Mouse (Mus musculus): ENCODE results near the gene Olfr794. TPM values are rescaled to one million over a fixed set of nuclear protein-coding genes. Genes with fewer than 3 reads are reported as not detected.

Gene Olfr794
- polyA plus RNA-seq (2015; fragmentation: Nextera tagmentation; extraction: Ambion mirVana) = not detected in 2 replicates

GRCm38 (mm10) chr10:129567355-129567754 is at the start of gene Olfr794:
Olfr794 (plus strand) TSS chr10:129567655.
- Histone ChIP-seq H3K4me2 (ENCODE audit: low read depth, low read length) (no peak within 1 kb of the TSS), H3K9ac (ENCODE audit: low read depth, low read length) (no peak within 1 kb of the TSS), H3K36me3 (ENCODE audit: control insufficient read depth, insufficient read depth) (no peaks in the 10 kb centered on the region), H3K27ac (ENCODE audit: low read length) (no peak within 1 kb of the TSS), H3K4me3 (ENCODE audit: low read depth, low read length) (no peak within 1 kb of the TSS), H3K27me3 (ENCODE audit: control insufficient read depth, insufficient read depth, low read depth, low read length) (no peaks in the 10 kb centered on the region), H3K9me3 (replicated peaks; ENCODE audit: control insufficient read depth, low read length) (no peaks in the 10 kb centered on the region), H3K4me1 (ENCODE audit: control insufficient read depth, low read depth, low read length) (no peaks in the 10 kb centered on the region)
- no peak for ATAC-seq (ENCODE audit: low read depth)
- 41% methylated on average over 2 of the region's 2 CpGs for WGBS (ENCODE audit: insufficient replicate concordance)

- H3K9me3 ChIP-seq (replicated peaks; ENCODE audit: control insufficient read depth, low read length) = no peaks in the 10 kb centered on the region; the same call in 1 of the 2 replicates
- no peak within 1 kb of the TSS for H3K4me3 ChIP-seq (ENCODE audit: low read depth, low read length)
- H3K27ac ChIP-seq (ENCODE audit: low read length) = no peak within 1 kb of the TSS
- H3K27me3 ChIP-seq (ENCODE audit: control insufficient read depth, insufficient read depth, low read depth, low read length) = no peaks in the 10 kb centered on the region
- no peaks in the 10 kb centered on the region for H3K36me3 ChIP-seq (ENCODE audit: control insufficient read depth, insufficient read depth)
- H3K9ac ChIP-seq (ENCODE audit: low read depth, low read length) = no peak within 1 kb of the TSS
- 41% methylated on average over 3 of the region's 3 CpGs for WGBS (ENCODE audit: insufficient replicate concordance)
- no peak within 1 kb of the TSS for H3K4me2 ChIP-seq (ENCODE audit: low read depth, low read length)
- ATAC-seq (ENCODE audit: low read depth) = no peak
- no peaks in the 10 kb centered on the region for H3K4me1 ChIP-seq (ENCODE audit: control insufficient read depth, low read depth, low read length)
These were observed 46.0 kb upstream of the Olfr794 start, which contains the start of gene Olfr791 for GRCm38 (mm10) chr10:129521492-129521891. Olfr791 (plus strand) TSS chr10:129521792.

- no peak within 1 kb of the TSS for H3K4me2 ChIP-seq (ENCODE audit: low read depth, low read length)
- no peaks in the 10 kb centered on the region for H3K27me3 ChIP-seq (ENCODE audit: control insufficient read depth, insufficient read depth, low read depth, low read length)
- no peak for ATAC-seq (ENCODE audit: low read depth)
- H3K4me3 ChIP-seq (ENCODE audit: low read depth, low read length) = no peak within 1 kb of the TSS
- no peaks in the 10 kb centered on the region for H3K36me3 ChIP-seq (ENCODE audit: control insufficient read depth, insufficient read depth)
- no peaks in the 10 kb centered on the region for H3K4me1 ChIP-seq (ENCODE audit: control insufficient read depth, low read depth, low read length)
- no peaks in the 10 kb centered on the region for H3K9me3 ChIP-seq (replicated peaks; ENCODE audit: control insufficient read depth, low read length)
- 65% methylated on average over 1 of the region's 1 CpGs for WGBS (ENCODE audit: insufficient replicate concordance)
- no peak within 1 kb of the TSS for H3K27ac ChIP-seq (ENCODE audit: low read length)
- H3K9ac ChIP-seq (ENCODE audit: low read depth, low read length) = no peak within 1 kb of the TSS
These were observed 28.6 kb upstream of the Olfr794 start, which contains the start of gene Olfr792 for GRCm38 (mm10) chr10:129538862-129539261. Olfr792 (plus strand) TSS chr10:129539162.

DNA sequence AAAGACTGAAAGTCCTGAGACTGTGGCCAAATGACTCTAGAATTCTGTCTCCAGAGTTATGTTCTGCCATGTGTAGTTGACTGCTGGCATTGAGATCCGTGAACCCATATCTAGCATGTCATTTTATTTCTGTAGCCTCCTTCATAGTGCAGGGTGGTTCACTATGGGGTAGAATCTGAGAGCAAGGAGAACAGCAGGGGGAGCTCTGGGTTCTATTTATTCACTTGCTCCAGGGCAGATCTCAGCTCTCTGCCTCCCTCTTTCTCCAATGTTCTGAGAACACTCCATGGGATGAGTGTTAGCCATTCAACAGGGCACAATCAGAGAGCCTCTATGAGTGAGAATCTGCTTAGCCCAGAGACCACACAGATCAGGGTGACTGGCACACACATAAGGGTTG is 18.1 kb upstream of the Olfr794 start:
- Histone ChIP-seq H3K4me2 (ENCODE audit: low read depth, low read length) (no peak overlapping the region), H3K27me3 (ENCODE audit: control insufficient read depth, insufficient read depth, low read depth, low read length) (no peaks in the 10 kb centered on the region), H3K4me3 (ENCODE audit: low read depth, low read length) (no peak overlapping the region), H3K4me1 (ENCODE audit: control insufficient read depth, low read depth, low read length) (no peaks in the 10 kb centered on the region), H3K9me3 (replicated peaks; ENCODE audit: control insufficient read depth, low read length) (peaks cover under 1% of the 10 kb centered on the region; the same call in 1 of the 2 replicates), H3K9ac (ENCODE audit: low read depth, low read length) (no peak overlapping the region), H3K27ac (ENCODE audit: low read length) (no peak overlapping the region), H3K36me3 (ENCODE audit: control insufficient read depth, insufficient read depth) (no peaks in the 10 kb centered on the region)
- no peak for ATAC-seq (ENCODE audit: low read depth)
- WGBS (ENCODE audit: insufficient replicate concordance) = 52% methylated on average over 1 of the region's 1 CpGs

DNA sequence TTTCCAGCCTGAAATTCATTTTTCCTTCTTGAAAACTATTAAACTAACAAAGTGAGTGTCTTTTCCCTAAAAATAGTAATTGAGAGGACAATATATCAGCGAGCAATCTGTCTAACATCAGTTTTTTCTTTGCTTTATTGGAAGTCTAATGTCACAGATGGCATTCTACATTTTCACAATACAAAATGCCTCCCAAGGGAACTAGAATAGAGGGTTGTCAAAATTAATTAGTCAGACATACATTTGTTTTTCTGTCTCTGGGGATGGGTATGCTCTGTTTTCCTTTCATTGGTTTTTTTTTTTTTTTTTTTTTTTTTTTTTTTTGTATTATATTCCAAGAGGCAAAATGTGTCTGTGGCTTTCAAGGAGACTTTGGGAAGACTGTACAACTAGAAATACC is 9.6 kb downstream of the Olfr794 start:
- no peaks in the 10 kb centered on the region for H3K4me1 ChIP-seq (ENCODE audit: control insufficient read depth, low read depth, low read length)
- H3K4me3 ChIP-seq (ENCODE audit: low read depth, low read length) = no peak overlapping the region
- no peaks in the 10 kb centered on the region for H3K36me3 ChIP-seq (ENCODE audit: control insufficient read depth, insufficient read depth)
- H3K4me2 ChIP-seq (ENCODE audit: low read depth, low read length) = no peak overlapping the region
- H3K27ac ChIP-seq (ENCODE audit: low read length) = no peak overlapping the region
- ATAC-seq (ENCODE audit: low read depth) = no peak
- 29% methylated on average over 1 of the region's 1 CpGs for WGBS (ENCODE audit: insufficient replicate concordance)
- H3K27me3 ChIP-seq (ENCODE audit: control insufficient read depth, insufficient read depth, low read depth, low read length) = no peaks in the 10 kb centered on the region
- H3K9ac ChIP-seq (ENCODE audit: low read depth, low read length) = no peak overlapping the region
- H3K9me3 ChIP-seq (replicated peaks; ENCODE audit: control insufficient read depth, low read length) = no peaks in the 10 kb centered on the region

GRCm38 (mm10) chr10:129612470-129612869 is 45.0 kb downstream of the Olfr794 start, which contains the start of gene Olfr796:
Olfr796 (minus strand) TSS chr10:129612570.
- Histone ChIP-seq H3K9me3 (replicated peaks; ENCODE audit: control insufficient read depth, low read length) (no peaks in the 10 kb centered on the region), H3K4me2 (ENCODE audit: low read depth, low read length) (no peak within 1 kb of the TSS), H3K4me3 (ENCODE audit: low read depth, low read length) (no peak within 1 kb of the TSS), H3K4me1 (ENCODE audit: control insufficient read depth, low read depth, low read length) (no peaks in the 10 kb centered on the region), H3K27me3 (ENCODE audit: control insufficient read depth, insufficient read depth, low read depth, low read length) (no peaks in the 10 kb centered on the region), H3K36me3 (ENCODE audit: control insufficient read depth, insufficient read depth) (no peaks in the 10 kb centered on the region), H3K9ac (ENCODE audit: low read depth, low read length) (no peak within 1 kb of the TSS), H3K27ac (ENCODE audit: low read length) (no peak within 1 kb of the TSS)
- no peak for ATAC-seq (ENCODE audit: low read depth)
- 77% methylated on average over 1 of the region's 1 CpGs for WGBS (ENCODE audit: insufficient replicate concordance)

DNA sequence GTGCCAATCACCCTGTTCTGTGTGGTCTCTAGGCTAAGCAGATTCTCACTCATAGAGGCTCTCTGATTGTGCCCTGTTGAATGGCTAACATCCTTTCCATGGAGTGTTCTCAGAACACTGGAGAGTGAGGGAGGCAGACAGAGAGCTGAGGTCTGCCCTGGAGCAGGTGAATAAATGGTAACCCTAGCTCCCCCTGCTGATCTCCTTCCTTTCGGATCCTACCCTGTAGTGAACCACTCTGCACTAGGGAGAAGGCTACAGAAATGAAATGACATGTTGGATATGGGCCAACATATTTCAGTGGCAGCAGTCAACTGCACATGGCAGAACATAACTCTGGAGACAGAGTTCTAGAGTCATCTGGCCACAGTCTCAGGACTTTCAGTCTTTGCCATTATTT is 54.3 kb downstream of the Olfr794 start:
- 15% methylated on average over 1 of the region's 1 CpGs for WGBS (ENCODE audit: insufficient replicate concordance)
- H3K27ac ChIP-seq (ENCODE audit: low read length) = no peak overlapping the region
- no peaks in the 10 kb centered on the region for H3K4me1 ChIP-seq (ENCODE audit: control insufficient read depth, low read depth, low read length)
- H3K9me3 ChIP-seq (replicated peaks; ENCODE audit: control insufficient read depth, low read length) = no peaks in the 10 kb centered on the region
- H3K4me2 ChIP-seq (ENCODE audit: low read depth, low read length) = no peak overlapping the region
- H3K36me3 ChIP-seq (ENCODE audit: control insufficient read depth, insufficient read depth) = no peaks in the 10 kb centered on the region
- ATAC-seq (ENCODE audit: low read depth) = no peak
- no peak overlapping the region for H3K4me3 ChIP-seq (ENCODE audit: low read depth, low read length)
- no peak overlapping the region for H3K9ac ChIP-seq (ENCODE audit: low read depth, low read length)
- H3K27me3 ChIP-seq (ENCODE audit: control insufficient read depth, insufficient read depth, low read depth, low read length) = no peaks in the 10 kb centered on the region

Small RNA genes lying within 50 kb of the gene (microRNA-seq; reads per million reads assigned to microRNA genes)
- gene Gm23252 = not detected

Other genes starting within 250 kb of the Olfr794 start
- not detected in 2 replicates for gene Olfr780, start 249.5 kb upstream of the Olfr794 start, polyA plus RNA-seq (2015; fragmentation: Nextera tagmentation; extraction: Ambion mirVana)
- not detected in 2 replicates for gene Olfr781, start 238.8 kb upstream of the Olfr794 start, polyA plus RNA-seq (2015; fragmentation: Nextera tagmentation; extraction: Ambion mirVana)
- gene Olfr782, start 218.8 kb upstream of the Olfr794 start, polyA plus RNA-seq (2015; fragmentation: Nextera tagmentation; extraction: Ambion mirVana) = not detected in 2 replicates
- 0.04 TPM in 1 of 2 replicates, not detected in the other for gene Olfr784, start 183.6 kb upstream of the Olfr794 start, polyA plus RNA-seq (2015; fragmentation: Nextera tagmentation; extraction: Ambion mirVana)
- not detected in 2 replicates for gene Olfr785, start 162.2 kb upstream of the Olfr794 start, polyA plus RNA-seq (2015; fragmentation: Nextera tagmentation; extraction: Ambion mirVana)
- gene Olfr786, start 140.3 kb upstream of the Olfr794 start, polyA plus RNA-seq (2015; fragmentation: Nextera tagmentation; extraction: Ambion mirVana) = not detected in 2 replicates
- gene Olfr787, start 105.8 kb upstream of the Olfr794 start, polyA plus RNA-seq (2015; fragmentation: Nextera tagmentation; extraction: Ambion mirVana) = not detected in 2 replicates
- gene Olfr788, start 96.7 kb upstream of the Olfr794 start, polyA plus RNA-seq (2015; fragmentation: Nextera tagmentation; extraction: Ambion mirVana) = not detected in 2 replicates
- gene Olfr789, start 82.9 kb upstream of the Olfr794 start, polyA plus RNA-seq (2015; fragmentation: Nextera tagmentation; extraction: Ambion mirVana) = not detected in 2 replicates
- not detected in 2 replicates for gene Olfr790, start 69.2 kb upstream of the Olfr794 start, polyA plus RNA-seq (2015; fragmentation: Nextera tagmentation; extraction: Ambion mirVana)
- gene Olfr791, start 45.9 kb upstream of the Olfr794 start, polyA plus RNA-seq (2015; fragmentation: Nextera tagmentation; extraction: Ambion mirVana) = not detected in 2 replicates
- gene Olfr792, start 28.5 kb upstream of the Olfr794 start, polyA plus RNA-seq (2015; fragmentation: Nextera tagmentation; extraction: Ambion mirVana) = not detected in 2 replicates
- not detected in 2 replicates for gene Olfr796, start 44.9 kb downstream of the Olfr794 start, polyA plus RNA-seq (2015; fragmentation: Nextera tagmentation; extraction: Ambion mirVana)
- gene Olfr798, start 60.3 kb downstream of the Olfr794 start, polyA plus RNA-seq (2015; fragmentation: Nextera tagmentation; extraction: Ambion mirVana) = not detected in 2 replicates
- not detected in 2 replicates for gene Olfr799, start 69.8 kb downstream of the Olfr794 start, polyA plus RNA-seq (2015; fragmentation: Nextera tagmentation; extraction: Ambion mirVana)
- gene Olfr800, start 90.0 kb downstream of the Olfr794 start, polyA plus RNA-seq (2015; fragmentation: Nextera tagmentation; extraction: Ambion mirVana) = not detected in 2 replicates
- gene Olfr801, start 106.2 kb downstream of the Olfr794 start, polyA plus RNA-seq (2015; fragmentation: Nextera tagmentation; extraction: Ambion mirVana) = not detected in 2 replicates
- not detected in 2 replicates for gene Olfr802, start 120.5 kb downstream of the Olfr794 start, polyA plus RNA-seq (2015; fragmentation: Nextera tagmentation; extraction: Ambion mirVana)
- not detected in 2 replicates for gene Olfr803, start 126.6 kb downstream of the Olfr794 start, polyA plus RNA-seq (2015; fragmentation: Nextera tagmentation; extraction: Ambion mirVana)
- gene Olfr804, start 135.6 kb downstream of the Olfr794 start, polyA plus RNA-seq (2015; fragmentation: Nextera tagmentation; extraction: Ambion mirVana) = not detected in 2 replicates
- gene Olfr805, start 161.7 kb downstream of the Olfr794 start, polyA plus RNA-seq (2015; fragmentation: Nextera tagmentation; extraction: Ambion mirVana) = not detected in 2 replicates
- gene Olfr806, start 174.3 kb downstream of the Olfr794 start, polyA plus RNA-seq (2015; fragmentation: Nextera tagmentation; extraction: Ambion mirVana) = not detected in 2 replicates
- gene Olfr807, start 190.1 kb downstream of the Olfr794 start, polyA plus RNA-seq (2015; fragmentation: Nextera tagmentation; extraction: Ambion mirVana) = not detected in 2 replicates
- gene Olfr808, start 197.8 kb downstream of the Olfr794 start, polyA plus RNA-seq (2015; fragmentation: Nextera tagmentation; extraction: Ambion mirVana) = not detected in 2 replicates
- gene Olfr809, start 207.0 kb downstream of the Olfr794 start, polyA plus RNA-seq (2015; fragmentation: Nextera tagmentation; extraction: Ambion mirVana) = not detected in 2 replicates
- not detected in 2 replicates for gene Olfr810, start 227.3 kb downstream of the Olfr794 start, polyA plus RNA-seq (2015; fragmentation: Nextera tagmentation; extraction: Ambion mirVana)
- not detected in 2 replicates for gene Olfr811, start 236.7 kb downstream of the Olfr794 start, polyA plus RNA-seq (2015; fragmentation: Nextera tagmentation; extraction: Ambion mirVana)

All from liver, embryonic 16.5 days (tissue).